Mouse (Mus musculus) mouse trophoblast stem cell (cell line): ENCODE results near the gene M1ap.

Source experiments
- in situ Hi-C, 2 experiments: fragments of 300-500 bp; cut with MseI, MboI; formaldehyde crosslinking; loops; 2 replicates in 1 of 2; 3 replicates in 1 of 2; pipeline ENCODE4 v1.15.1; 2025

M1ap gene

DNA sequence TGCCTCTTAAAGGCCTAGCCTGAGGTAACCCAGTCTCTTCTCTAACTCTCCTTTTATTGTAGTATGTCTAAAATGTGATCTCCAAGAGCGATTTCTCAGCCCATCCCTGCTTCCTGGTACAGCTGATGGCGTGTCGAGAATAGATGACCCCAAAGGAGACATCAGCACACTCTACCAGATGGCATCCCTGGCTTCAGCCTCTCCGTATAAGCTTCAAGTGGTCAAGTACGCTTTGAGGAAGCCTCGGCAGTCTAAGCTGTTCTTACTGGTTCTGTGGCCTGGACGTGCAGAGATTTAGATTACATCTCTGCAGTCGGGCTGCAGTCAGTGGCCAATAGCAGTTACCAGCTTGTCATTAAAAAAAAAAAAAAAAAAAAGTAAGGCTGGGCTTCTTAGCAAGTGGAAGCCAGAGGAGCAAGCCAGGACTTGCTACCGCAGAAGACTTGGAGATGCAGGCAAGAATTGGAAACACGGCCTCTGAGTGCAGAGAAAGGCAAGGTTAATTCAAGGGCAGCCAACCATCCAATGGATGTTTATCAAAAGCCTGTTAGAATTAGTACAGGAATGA is 58.8 kb downstream of the M1ap start:
- in situ Hi-C loops = loop anchor here in 1 of 2 experiments (25.0 kb wide), 1 partner anchor 282 kb away; no protein-coding TSS in a partner anchor

- in situ Hi-C loops = loop anchor here in 1 of 2 experiments (25.0 kb wide), 1 partner anchor 281 kb away; no protein-coding TSS in a partner anchor
Measured at GRCm38 (mm10) chr6:83006114-83006513, 59.4 kb downstream of the M1ap start.

DNA sequence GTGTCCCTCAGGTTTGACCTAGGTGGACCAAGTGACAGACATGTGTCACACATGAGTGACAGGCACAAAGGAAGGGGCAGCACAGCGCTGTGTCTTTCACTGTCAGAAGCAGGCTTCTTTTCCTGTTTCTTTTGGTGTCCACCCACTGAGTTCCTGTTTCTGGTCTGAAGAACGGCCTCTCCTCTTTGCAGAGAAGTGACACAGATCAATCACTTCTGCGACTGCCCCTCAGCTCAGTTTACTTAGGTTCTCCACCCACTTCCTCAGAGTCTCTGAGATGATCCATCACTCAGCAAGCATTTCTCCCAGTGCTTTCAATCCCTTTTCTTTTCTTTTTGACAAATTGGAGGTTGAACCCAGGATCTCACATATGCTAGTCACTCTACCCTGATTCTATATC is 62.0 kb downstream of the M1ap start:
- in situ Hi-C loops = loop anchor here in 1 of 2 experiments (25.0 kb wide), 1 partner anchor 279 kb away; no protein-coding TSS in a partner anchor

GRCm38 (mm10) chr6:83010010-83010409 is 63.3 kb downstream of the M1ap start:
- in situ Hi-C loops = loop anchor here in 1 of 2 experiments (25.0 kb wide), 1 partner anchor 277 kb away; no protein-coding TSS in a partner anchor

DNA sequence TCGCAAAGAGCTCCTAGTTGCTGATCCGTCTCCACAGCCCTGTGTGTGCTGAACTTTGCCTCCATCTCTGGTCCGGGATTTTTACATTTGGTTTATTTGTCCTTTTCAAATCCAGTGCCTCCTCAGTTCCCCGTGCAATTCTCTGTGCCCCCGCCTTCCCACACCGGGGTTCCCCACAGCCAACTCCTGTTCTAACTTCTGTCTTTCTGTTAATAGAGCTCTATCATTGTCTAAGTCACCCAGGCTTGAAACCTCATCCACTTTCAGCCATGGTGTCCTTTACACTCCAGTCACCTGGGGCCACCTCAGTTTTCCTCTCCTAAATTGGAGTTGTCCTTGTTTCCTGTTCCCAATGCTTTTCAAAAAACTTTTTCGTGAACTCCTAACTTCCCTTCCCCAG is 64.6 kb downstream of the M1ap start:
- in situ Hi-C loops = loop anchor here in 1 of 2 experiments (25.0 kb wide), 1 partner anchor 276 kb away; no protein-coding TSS in a partner anchor

DNA sequence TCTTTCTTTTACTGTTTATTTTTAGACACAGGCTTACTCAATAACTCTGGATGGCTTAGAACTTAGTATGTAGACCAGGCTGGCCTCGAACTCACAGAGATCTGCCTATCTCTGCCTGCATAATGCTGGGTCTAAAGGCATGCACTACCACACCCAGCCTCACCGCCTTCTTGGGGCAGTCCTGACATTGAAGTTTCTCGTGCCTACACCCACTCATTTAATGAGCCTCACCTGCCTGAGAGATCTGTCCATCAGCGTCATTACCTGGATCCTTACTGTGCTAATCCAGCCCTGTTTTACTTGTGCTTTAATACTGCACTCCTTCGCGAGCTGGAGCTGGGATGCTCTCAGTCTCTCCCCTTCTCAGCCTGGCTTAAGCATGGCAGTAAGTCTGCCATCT is 65.1 kb downstream of the M1ap start:
- in situ Hi-C loops = loop anchor here in 1 of 2 experiments (25.0 kb wide), 1 partner anchor 276 kb away; no protein-coding TSS in a partner anchor

DNA sequence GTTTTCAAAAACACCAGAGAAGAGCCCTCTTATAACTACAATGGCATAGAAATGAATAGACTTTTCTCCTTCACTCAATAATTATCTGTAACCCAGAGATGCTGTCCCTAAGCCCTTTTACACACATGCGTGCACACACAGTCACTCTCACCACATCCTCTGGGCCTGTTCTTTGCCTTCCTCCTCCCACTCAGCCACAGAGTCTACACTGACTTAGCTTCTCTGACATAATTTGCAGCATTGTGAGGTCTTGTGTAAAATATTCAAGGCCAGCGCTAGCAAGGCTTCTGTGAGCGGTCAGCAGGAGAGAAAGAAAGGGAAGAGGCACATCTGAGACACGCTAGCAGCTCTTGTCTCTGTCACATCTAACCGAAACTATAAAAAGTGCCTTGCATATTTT is 66.7 kb downstream of the M1ap start:
- in situ Hi-C loops = loop anchor here in 1 of 2 experiments (25.0 kb wide), 1 partner anchor 274 kb away; no protein-coding TSS in a partner anchor

- in situ Hi-C loops = loop anchor here in 1 of 2 experiments (25.0 kb wide), 1 partner anchor 273 kb away; no protein-coding TSS in a partner anchor
Measured at GRCm38 (mm10) chr6:83014482-83015466, 68.1 kb downstream of the M1ap start.

GRCm38 (mm10) chr6:83015749-83016148 is 69.0 kb downstream of the M1ap start:
- in situ Hi-C loops = loop anchor here in 1 of 2 experiments (25.0 kb wide), 1 partner anchor 272 kb away; no protein-coding TSS in a partner anchor

- in situ Hi-C loops = loop anchor here in 1 of 2 experiments (25.0 kb wide), 1 partner anchor 270 kb away; no protein-coding TSS in a partner anchor
Measured at GRCm38 (mm10) chr6:83017190-83017589, 70.5 kb downstream of the M1ap start.

- in situ Hi-C loops = loop anchor here in 1 of 2 experiments (25.0 kb wide), 1 partner anchor 268 kb away; no protein-coding TSS in a partner anchor
Measured at GRCm38 (mm10) chr6:83019044-83019443, 72.3 kb downstream of the M1ap start.

DNA sequence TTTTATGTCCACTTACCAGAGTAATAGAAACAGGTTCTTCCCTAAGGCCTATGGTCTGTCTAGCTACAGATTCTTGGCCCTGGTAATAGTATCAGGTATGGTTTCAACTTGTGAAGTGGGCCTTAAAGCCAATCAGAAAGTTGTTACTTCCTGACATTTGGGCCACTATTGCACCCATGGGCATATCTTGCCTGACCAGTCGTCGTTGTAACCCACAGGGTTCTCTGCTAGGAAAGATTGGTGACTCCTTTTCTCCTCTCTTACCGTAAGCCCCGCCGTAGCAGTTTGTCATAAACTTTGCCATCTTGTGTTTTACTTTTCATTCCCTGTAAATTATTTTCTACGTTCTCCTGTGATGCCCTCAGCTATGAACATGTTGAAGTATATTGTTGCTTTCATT is 73.4 kb downstream of the M1ap start:
- in situ Hi-C loops = loop anchor here in 1 of 2 experiments (25.0 kb wide), 1 partner anchor 267 kb away; no protein-coding TSS in a partner anchor

- in situ Hi-C loops = loop anchor here in 1 of 2 experiments (25.0 kb wide), 1 partner anchor 266 kb away; no protein-coding TSS in a partner anchor
Measured at GRCm38 (mm10) chr6:83020836-83021593, 74.3 kb downstream of the M1ap start.

DNA sequence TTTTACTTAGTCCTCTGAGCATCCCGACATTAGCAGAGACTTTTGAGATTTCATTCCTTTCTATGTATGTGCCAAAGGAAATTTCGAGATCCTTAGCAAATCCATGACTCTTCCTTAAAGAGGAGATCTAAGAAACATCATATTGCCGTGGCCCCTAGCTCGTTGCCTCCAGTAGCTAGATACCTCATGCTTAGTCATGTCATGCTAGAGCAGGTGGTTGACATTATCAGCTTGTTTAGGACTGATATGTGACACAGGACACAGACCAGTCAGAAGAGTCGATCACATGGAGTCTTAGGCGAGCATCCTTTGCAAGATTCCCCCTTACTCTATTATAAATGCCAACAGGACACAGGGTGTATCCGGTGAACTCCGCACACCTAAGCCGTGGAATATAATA is 76.3 kb downstream of the M1ap start:
- in situ Hi-C loops = loop anchor here in 1 of 2 experiments (25.0 kb wide), 1 partner anchor 264 kb away; no protein-coding TSS in a partner anchor

GRCm38 (mm10) chr6:83023786-83024185 is 77.1 kb downstream of the M1ap start:
- in situ Hi-C loops = loop anchor here in 1 of 2 experiments (25.0 kb wide), 1 partner anchor 264 kb away; no protein-coding TSS in a partner anchor

GRCm38 (mm10) chr6:83024421-83024820 is 77.7 kb downstream of the M1ap start:
- in situ Hi-C loops = loop anchor here in 1 of 2 experiments (25.0 kb wide), 1 partner anchor 263 kb away; no protein-coding TSS in a partner anchor

- in situ Hi-C loops = no loop called here
Measured at GRCm38 (mm10) chr6:83025221-83025620, 78.5 kb downstream of the M1ap start.

- in situ Hi-C loops = no loop called here
Measured at GRCm38 (mm10) chr6:83027293-83027692, 80.6 kb downstream of the M1ap start.

DNA sequence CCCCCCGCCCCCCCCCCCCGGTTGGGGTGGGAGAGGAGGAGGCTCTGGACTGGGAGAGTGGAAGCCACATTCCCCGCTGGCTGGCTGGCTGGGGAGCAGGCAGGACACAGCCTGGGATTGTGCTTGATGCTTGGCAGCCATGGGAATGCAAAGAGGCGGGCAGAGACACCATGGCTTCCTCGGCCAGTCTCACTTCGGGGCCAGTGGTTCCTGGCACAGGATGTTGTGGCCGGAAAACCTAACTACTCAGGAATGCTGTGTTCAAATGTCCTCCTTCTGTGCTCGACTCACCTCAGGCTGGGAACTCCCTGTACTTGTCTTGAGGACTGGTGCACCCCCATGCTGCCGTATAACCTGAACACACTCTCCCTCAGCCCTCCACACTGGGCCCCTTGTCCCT is 81.0 kb downstream of the M1ap start:
- in situ Hi-C loops = no loop called here

- in situ Hi-C loops = no loop called here
Measured at GRCm38 (mm10) chr6:83029777-83030176, 83.1 kb downstream of the M1ap start.

DNA sequence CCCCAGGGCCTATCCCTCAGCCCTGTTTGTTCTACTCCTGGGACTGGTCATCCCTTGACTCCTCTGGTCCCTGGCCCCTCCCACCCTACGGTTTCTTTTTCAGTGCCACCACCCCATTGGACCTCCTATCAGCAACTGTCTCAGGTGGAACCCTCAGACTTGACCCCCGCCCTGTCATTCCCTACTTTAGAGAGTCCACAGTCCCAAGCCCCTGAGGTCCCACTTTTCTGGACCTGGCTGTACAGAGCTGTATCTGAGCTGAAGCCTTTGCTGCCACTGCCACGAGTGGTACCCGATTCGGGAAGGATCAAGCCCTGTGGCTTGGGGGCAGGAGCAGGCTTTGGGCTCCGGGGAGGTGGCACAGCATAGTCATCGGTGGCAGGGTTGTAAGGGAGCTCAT is 84.4 kb downstream of the M1ap start:
- in situ Hi-C loops = no loop called here
